Mouse (Mus musculus) testis, adult 2 months (tissue): ENCODE results near the gene Rpl7l1.

ENCODE experiments used
- CTCF ChIP-seq: fragments of 200-500 bp; IDR thresholded peaks from 2 replicates; pipeline ENCODE4 v1.5.1; 2012; ENCODE audit warnings: low read depth, mild to moderate bottlenecking, inconsistent platforms, low read length, moderate library complexity; ENCODE audit not compliant: control insufficient read depth, insufficient read depth, insufficient replicate concordance
- POLR2A ChIP-seq: fragments of 200-500 bp; IDR thresholded peaks from 2 replicates; pipeline ENCODE4 v1.6.1; 2012; ENCODE audit warnings: low read depth, mild to moderate bottlenecking, inconsistent platforms, low read length, moderate library complexity; ENCODE audit not compliant: control insufficient read depth

DNA sequence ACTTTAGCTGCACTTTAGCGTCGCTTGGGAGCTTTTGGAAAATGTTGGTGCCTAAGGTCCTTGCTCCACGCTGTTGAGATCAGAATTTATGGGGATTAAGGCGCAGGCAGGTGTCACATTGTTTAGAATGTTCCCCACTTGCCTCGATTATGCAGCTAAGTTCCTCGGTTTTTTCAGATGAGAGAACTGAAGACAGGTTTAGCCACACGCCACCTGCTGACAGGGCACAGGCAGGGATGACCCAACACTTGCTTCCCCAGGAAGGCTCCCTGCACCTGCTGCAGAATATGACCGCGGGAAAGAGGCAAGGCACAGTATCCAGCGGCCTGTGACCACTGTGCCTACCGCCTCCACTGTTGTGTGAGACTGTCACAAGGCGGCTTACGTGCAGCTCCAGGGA lies 33.8 kb upstream of the Rpl7l1 start:
- TF ChIP-seq CTCF (no peak), POLR2A (no peak)
